Mouse (Mus musculus) gastrocnemius, adult 18-20 months (tissue): Measurements from ENCODE around the gene Map2. TPM values are rescaled to one million over a fixed set of nuclear protein-coding genes. Genes with fewer than 3 reads are reported as not detected.

Experiments used
- DNase-seq: peaks from one replicate; pipeline ENCODE4 v3.0.0; 2021; ENCODE audit warnings: low spot score
- total RNA-seq, 2 experiments: library from RNA; stranded (reverse); gene quantifications; 2 replicates each; pipeline ENCODE4 v1.2.3; 2021

The Map2 gene
- total RNA-seq, 2 experiments from 2014 or later: 1.8 to 4.0 TPM

- DNase-seq: no peak
Observed at GRCm38 (mm10) chr1:66196716-66197115, 21.6 kb downstream of the Map2 start.

DNA sequence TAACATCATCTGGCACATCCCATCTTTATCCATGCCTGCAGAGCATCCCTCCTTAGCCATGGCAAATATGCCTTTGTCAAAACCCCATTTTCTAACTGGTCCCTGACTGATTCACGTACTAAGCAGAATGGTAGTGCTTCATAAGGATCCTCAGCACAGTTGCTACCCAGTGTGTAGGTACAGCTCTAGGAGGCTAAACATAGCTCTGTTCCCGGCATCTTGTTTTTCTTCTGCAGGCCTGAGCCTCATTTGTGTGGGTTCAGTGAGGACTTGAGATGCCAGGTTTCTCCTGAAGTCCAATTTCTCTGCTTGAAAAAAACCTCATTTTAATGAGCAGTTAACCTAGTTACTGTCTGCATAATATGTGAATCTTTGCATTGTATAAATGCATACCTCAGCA is 30.4 kb downstream of the Map2 start:
- DNase-seq: no peak

DNA sequence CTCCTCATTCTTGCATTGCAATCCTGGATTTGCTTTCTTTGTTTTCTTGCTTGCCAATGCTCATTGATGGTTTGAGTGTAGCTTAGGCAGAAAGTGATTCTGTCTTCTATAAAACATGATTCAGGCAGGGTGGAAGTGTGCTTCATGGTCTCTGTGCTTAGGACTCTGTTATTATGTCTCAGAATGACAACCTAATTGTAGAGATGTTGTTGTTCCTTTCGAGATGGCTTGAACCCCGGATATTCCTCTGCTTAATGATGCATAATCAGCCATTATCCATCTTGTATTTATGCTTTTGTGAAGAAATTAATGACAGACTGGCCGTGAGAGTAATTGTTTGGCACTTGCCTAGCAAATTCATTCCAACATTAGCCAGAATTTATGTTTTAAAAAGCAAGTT is 31.8 kb downstream of the Map2 start:
- DNase-seq: no peak

DNA sequence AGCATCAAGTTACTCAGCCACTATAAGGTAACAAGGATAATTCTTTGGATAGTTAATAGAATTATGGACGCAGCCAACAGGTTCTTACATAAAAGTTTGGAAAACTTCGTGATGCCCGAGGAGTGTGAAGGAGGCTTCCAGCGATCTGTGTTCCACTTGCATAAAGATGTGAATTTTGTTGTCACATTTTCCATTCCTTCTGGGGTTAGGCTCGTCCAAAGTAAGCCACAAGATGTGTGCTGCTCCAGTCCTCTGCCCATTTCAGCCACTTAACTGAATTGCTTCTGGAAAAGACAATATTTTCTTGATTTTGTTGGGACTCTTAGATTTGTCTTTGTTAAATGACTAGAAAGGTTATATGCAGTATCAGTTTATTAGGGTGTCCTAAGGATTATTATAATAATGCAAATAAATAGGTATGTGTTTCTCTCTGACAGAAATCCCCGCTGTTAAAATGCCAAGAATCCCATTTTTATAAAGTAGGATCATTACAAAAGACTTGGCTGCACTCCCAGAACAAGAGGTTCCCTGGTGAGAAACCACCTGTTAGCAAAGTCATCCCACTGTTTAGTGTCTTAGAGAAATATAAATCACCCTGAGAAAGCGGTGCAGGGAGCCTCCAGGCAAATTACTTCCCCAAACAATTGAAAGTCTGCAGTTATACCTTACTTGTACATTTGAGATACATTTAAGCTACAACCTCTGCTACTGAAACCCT is 36.2 kb downstream of the Map2 start:
- DNase-seq: peak; percentile 30

DNA sequence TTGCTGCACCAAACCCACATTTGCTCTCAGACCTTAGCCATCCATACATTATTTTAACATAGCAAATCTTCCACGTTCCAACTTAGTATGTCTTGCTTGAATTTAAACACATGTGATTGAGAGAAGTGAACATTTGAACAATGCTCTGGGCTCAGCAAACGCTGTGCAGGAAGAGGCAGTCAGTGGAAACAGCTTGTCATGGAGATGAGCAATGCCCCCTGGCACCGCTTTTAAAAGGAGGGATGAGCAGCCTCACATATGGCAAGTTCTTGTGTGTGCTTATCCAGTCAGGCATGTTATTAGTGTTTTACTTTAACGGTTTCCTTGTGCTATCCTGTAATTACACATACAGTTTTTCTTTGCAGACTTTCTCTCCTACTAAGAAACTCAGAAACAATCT is 46.4 kb downstream of the Map2 start:
- no peak for DNase-seq

GRCm38 (mm10) chr1:66223331-66223730 is 48.3 kb downstream of the Map2 start:
- no peak for DNase-seq

DNA sequence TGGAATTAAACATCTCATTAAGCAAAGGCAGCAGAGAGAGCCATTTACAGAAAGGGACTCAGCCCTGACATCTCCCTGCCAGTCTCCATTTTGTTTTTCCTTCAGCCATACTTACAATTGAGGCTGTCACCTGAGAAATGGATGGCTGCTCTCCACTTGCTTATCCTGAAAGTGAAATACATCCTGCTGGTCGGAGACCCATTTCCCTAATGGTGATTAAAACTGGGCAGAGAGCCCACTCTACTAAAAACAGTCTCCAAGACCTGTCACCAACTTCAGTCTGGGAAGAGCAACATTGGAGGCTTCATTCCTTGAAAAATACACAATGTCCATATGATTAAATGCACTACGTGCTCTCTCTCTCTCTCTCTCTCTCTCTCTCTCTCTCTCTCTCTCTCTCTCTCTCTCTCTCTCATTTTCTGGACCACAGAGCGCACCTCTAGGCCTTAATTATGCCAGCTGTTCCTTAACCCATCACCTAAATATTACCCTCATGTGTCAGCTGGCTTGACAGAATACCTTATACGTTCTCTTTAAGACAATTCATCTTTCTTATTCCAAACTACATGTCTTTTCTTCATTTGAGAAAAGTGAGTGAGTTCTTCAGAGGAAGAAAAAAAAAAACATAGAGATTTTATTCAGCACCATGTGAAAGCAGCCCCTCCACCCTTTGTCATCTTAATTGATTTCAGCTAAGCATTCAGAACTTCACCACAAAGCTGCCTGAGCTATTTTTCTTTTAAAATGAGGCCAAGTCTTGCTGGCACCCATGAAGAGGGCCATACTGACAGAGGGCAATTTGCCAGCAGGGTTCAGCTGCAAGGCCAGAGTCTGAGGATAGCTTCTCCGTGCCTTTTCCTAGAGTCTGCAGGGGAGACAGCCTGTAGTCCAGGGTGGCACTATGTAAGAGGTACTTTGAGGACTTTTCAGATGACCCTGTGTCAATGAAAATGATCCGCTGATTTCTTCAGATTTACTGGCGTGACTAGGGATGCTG is 51.6 kb downstream of the Map2 start:
- no peak for DNase-seq

GRCm38 (mm10) chr1:66228205-66228604 is 53.1 kb downstream of the Map2 start:
- no peak for DNase-seq

DNA sequence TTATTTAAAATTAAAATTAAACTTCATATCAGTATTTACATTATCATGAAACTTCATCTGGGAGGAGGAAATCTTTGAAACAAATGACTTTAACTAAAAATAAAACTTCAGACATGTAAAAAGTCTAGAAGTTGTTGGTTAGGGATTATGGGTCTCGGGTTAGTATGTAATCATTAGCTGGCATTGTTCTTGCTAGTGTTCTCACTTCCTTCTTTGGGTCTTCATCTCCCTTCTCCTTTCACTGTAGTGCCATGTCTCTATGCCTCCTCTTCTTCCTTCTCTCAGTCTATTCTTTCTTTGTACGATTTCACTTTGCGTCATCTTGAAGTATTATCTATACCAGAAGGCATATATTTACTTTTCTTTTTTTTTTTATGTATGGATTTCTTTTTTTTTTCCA is 55.3 kb downstream of the Map2 start:
- no peak for DNase-seq

DNA sequence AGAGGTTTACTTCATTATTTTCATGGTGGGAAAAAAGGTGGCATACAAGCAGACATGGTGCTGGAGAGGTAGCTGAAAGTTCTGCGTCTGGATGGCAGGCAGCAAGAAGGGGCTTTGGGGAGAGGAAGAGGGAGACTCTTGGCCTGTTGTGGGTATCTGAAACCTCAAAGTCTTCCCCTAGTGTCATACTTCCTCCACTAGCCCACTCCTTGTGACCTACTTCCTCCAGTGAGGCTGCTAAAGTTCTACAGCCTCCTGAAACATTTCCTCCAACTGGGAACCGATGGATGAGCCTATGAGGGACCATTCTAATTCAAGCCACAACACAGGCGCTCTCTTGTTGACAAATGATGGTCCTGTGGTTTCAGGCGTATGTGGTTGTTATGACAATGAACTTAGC is 56.9 kb downstream of the Map2 start:
- no peak for DNase-seq

GRCm38 (mm10) chr1:66244910-66245309 is 69.8 kb downstream of the Map2 start:
- no peak for DNase-seq

- DNase-seq: no peak
Observed at GRCm38 (mm10) chr1:66251649-66252332, 76.7 kb downstream of the Map2 start.

GRCm38 (mm10) chr1:66252333-66252724 is 77.3 kb downstream of the Map2 start:
- no peak for DNase-seq

DNA sequence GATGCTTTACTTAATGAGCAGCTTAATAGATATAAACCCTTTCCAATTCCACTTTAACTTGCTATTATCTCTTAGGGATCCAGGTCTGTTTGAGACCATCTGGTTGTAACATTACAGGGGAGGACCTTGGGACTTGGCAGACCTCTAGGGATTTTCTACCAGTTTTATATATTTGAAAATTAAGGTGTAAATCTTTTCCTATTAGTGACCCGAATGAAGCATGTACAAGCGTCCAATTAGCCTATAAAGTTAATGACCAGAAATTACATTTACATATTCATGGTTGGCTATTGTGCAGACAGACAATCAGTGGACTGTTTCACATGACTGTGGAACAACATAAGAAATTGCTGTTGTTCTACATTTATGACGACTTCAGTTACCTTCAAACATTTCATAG is 88.1 kb downstream of the Map2 start:
- DNase-seq: no peak

DNA sequence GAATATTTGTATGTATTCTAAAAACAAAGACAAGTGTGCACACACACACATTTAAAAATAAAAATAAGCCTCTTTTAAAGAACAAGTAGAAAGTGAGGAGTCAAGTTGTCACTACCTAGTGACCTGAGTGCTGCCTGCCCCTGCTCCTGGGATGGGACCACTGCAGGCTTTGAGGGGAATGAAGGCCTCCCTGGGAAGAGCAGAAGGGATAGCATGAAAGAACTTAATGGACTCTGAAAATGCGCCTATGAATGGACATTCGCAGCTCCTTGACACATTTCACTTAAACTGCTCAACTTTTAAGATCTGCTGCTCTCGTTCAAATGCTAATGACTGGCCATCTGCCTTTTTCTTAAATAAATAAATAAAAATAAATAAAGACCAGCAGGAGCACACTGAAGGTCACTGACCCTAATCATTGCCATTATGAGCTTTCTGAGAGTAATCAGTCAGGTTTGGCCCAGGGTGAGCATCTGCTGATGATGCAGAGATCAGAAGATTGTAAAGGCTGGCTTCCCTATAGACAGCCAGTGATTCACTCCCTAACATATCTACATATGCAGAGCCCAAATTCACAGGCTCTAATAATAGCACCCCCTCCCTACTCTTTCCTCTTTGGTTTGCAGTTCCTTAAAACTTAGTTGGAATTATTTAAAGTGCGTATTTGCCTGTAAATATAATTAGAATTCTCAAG is 91.3 kb downstream of the Map2 start:
- DNase-seq: no peak

DNA sequence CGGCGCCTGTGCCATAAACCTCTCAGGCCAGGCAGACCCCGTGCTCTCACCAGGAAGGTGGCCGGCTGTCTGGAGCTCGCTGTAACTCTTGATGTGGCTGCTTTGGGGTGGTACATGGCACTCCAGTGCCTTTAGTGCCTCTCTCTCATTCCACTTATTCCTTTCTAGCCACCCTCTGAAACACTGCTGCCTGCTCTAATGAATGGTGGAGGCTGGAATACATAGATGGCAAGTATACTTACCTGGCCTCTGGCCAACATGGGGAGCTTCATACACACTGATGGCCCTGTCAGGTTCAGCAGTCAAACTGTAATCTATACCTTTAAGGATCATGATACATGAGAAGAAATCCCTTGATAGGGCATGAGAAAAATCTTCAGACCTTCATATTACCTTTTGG is 102.6 kb downstream of the Map2 start:
- DNase-seq: no peak

DNA sequence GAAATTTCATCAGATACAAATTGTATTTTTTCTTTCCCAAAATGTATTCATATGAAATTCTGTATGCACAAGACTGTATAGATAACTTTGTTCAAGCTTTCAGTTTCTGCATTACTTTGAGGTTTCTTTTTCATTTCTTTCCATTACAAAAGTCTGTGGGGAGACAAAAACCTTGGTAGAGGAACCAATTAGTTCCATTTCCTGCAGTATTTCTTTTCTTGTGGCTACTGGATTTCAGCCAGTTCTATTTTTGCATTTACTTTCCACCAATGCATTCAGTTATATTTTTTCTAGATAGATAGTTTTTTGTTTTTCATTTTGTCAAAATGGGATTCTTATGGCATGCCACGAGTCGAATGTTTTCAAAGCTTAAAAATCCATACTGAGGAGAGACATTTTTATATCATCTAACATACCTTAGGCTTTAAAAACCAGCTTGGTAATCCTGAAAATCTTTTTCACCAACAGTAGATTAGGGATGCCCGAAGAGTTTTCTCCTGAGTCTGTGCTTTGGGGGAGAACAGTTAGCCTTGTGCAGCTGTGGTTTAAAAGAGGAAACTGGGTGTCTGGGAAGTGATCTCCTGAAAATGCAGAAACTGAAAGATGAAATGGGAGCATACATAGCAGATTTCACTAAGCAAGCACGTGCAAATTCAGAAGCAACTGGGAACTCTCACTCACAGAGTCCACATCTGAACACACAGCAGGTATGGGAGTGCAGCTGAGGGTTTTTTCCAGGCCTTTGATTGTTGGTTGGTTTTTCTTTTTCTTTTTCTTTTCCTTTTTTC is 104.3 kb downstream of the Map2 start:
- no peak for DNase-seq

DNA sequence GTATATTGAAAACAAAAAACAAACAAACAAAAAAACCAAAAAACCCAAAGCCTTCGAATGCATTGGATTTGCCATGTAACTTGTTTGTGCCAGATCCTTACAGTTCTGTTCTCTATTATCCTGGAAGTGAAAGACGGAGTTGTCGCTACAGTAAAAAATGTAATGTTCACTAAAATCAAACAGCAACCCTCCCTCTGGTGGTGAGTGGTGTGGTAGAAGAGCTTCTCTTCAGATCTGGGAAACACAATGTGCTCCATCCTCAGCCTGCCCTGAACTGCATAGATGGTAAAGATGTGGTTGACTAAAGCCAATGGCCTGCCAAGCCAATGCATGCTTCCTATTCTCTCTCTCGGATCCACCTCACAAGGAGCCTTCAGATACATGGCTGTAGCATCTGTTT is 105.1 kb downstream of the Map2 start:
- DNase-seq: no peak

GRCm38 (mm10) chr1:66282447-66282846 is 107.4 kb downstream of the Map2 start:
- no peak for DNase-seq

- DNase-seq: no peak
Observed at GRCm38 (mm10) chr1:66288987-66289386, 113.9 kb downstream of the Map2 start.
